Mouse (Mus musculus): ENCODE data around the gene Mageb16. TPM values are rescaled to one million over a fixed set of nuclear protein-coding genes. Genes with fewer than 3 reads are reported as not detected.

Mageb16 gene
- polyA plus RNA-seq (2015; fragmentation: Nextera tagmentation; extraction: Ambion mirVana) = 0.36 TPM in 1 of 2 replicates, not detected in the other

- WGBS = 77% methylated on average over 8 of the region's 8 CpGs
- no peaks in the 10 kb centered on the region for H3K4me1 ChIP-seq (replicated peaks)
- H3K9ac ChIP-seq = no peak within 1 kb of the TSS
- ATAC-seq (ENCODE audit: low read depth) = no peak
- no peaks in the 10 kb centered on the region for H3K9me3 ChIP-seq
- no peak within 1 kb of the TSS for H3K27ac ChIP-seq (replicated peaks)
- H3K27me3 ChIP-seq = no peaks in the 10 kb centered on the region
- no peak within 1 kb of the TSS for H3K4me2 ChIP-seq
- no peak within 1 kb of the TSS for H3K4me3 ChIP-seq
- no peaks in the 10 kb centered on the region for H3K36me3 ChIP-seq
Measured at GRCm38 (mm10) chrX:79671411-79671810, at the start of gene Mageb16. TSS of gene Mageb16 (minus strand) at chrX:79671435.

DNA sequence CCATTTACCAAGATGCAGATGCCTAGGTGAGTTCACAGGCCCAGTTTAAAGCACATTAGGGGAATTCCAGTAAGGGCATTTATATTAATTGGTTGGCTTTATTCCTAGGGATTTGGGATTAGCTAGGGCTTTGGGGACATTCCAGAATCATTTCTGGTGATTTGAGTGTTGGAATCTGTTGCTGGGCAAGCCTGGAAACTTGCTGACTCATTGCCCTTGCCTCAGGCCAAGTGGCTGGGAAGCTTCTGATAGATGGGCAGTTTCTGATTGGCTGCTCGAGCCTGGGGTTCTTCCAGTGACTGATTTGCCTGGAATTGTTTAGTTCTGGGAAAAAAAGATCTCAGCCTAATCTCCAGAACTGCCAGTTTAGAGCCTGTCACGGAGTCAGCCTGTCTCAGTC is 20.1 kb downstream of the Mageb16 start:
- no peaks in the 10 kb centered on the region for H3K27me3 ChIP-seq
- no peaks in the 10 kb centered on the region for H3K9me3 ChIP-seq
- H3K27ac ChIP-seq (replicated peaks) = no peak overlapping the region
- no peak for ATAC-seq (ENCODE audit: low read depth)
- H3K4me3 ChIP-seq = no peak overlapping the region
- H3K4me1 ChIP-seq (replicated peaks) = no peaks in the 10 kb centered on the region
- WGBS = 55% methylated on average over 2 of the region's 2 CpGs
- H3K36me3 ChIP-seq = no peaks in the 10 kb centered on the region
- no peak overlapping the region for H3K4me2 ChIP-seq
- H3K9ac ChIP-seq = no peak overlapping the region

GRCm38 (mm10) chrX:79635396-79635795 is 35.8 kb downstream of the Mageb16 start:
- Histone ChIP-seq H3K4me2 (no peak overlapping the region), H3K27me3 (no peaks in the 10 kb centered on the region), H3K36me3 (no peaks in the 10 kb centered on the region), H3K4me3 (no peak overlapping the region), H3K4me1 (replicated peaks) (no peaks in the 10 kb centered on the region), H3K27ac (replicated peaks) (no peak overlapping the region), H3K9ac (no peak overlapping the region), H3K9me3 (no peaks in the 10 kb centered on the region)
- no peak for ATAC-seq (ENCODE audit: low read depth)
- 90% methylated on average over 15 of the region's 15 CpGs for WGBS

GRCm38 (mm10) chrX:79606462-79606861 is 64.8 kb downstream of the Mageb16 start:
- Histone ChIP-seq H3K4me1 (replicated peaks) (no peaks in the 10 kb centered on the region), H3K9me3 (no peaks in the 10 kb centered on the region), H3K4me2 (no peak overlapping the region), H3K27ac (replicated peaks) (no peak overlapping the region), H3K36me3 (no peaks in the 10 kb centered on the region), H3K9ac (no peak overlapping the region), H3K27me3 (no peaks in the 10 kb centered on the region), H3K4me3 (no peak overlapping the region)
- WGBS = 78% methylated on average over 2 of the region's 2 CpGs
- no peak for ATAC-seq (ENCODE audit: low read depth)

Other genes with a start within 250 kb of the Mageb16 start
- 0.54 and 0.56 TPM in 2 replicates for gene Gm7173, start 154.2 kb downstream of the Mageb16 start, polyA plus RNA-seq (2015; fragmentation: Nextera tagmentation; extraction: Ambion mirVana)